In the genomic region with DNA sequence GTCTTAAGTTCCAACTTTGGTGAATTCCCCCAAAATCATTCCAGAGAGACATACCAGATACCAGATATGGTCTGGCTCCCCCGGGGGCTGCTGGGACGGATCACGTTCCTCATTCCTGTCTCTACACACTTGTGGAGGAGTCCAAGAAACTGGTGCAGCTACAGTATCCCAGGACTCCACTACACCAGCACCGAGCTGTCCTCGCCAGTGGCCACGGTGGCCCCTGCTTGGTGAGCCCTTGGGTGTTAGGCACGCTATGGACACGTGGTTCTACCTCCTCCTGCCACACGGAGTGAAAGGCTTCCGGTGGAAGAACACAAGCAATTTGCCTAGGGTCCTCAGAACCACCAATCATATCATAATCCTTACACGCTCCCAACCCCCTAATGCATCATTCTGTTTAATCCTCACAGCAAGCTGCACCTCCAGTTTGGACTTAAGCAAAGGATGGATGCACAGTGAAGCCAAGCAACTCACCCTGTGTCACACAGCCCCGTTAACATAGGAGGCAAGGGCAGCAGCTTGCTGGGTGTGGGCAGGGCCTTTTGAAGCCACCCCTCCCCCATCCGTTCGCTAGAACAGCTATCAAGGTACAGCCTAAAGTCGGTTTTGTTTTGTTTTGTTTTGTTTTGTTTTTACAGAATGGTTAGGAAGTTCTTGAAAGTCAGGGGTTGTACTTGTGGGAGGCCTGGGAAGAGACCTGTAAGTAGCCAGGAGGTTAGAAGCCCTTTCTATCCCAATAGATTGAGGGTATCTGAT, we compare ENCODE assay signal across 10 mouse cellular contexts. TPM values are rescaled to one million over a fixed set of nuclear protein-coding genes. Genes with fewer than 3 reads are reported as not detected.
DNase-seq lines count a peak whose midpoint lies in the region; ATAC-seq lines count a peak whose summit lies in the region.
"Had no signal": no experiment of that assay in that cellular context is flagged by ENCODE, and none has a peak within 500 bp of the region (broad histone marks: within the 10 kb centered on the region; RNA-seq: fewer than 3 reads in every experiment).

No protein-coding gene starts in this region.

- no peaks in the 10 kb centered on the region for H3K9me3 ChIP-seq in heart, embryonic 13.5 days
- no peaks in the 10 kb centered on the region for H3K9me3 ChIP-seq in hindbrain, embryonic 11.5 days (ENCODE audit: control insufficient read depth, low read length)

- H3K36me3 ChIP-seq in heart, embryonic 13.5 days, result no peaks in the 10 kb centered on the region
- H3K36me3 ChIP-seq in hindbrain, embryonic 11.5 days (ENCODE audit: control insufficient read depth, insufficient read depth, low read length), result no peaks in the 10 kb centered on the region

- peak overlapping the region; percentile 49 for H3K4me3 ChIP-seq in heart, embryonic 13.5 days
- 0 out of 2 replicates have a peak overlapping the region, but pooled peaks have one; percentile 15 for H3K4me3 ChIP-seq in hindbrain, embryonic 11.5 days (ENCODE audit: low read depth, low read length)

- ATAC-seq in heart, embryonic 13.5 days (ENCODE audit: extremely low read depth, insufficient number of reproducible peaks, low FRiP score, low TSS enrichment), result no peak
- ATAC-seq in hindbrain, embryonic 11.5 days (ENCODE audit: low FRiP score), result no peak
- ATAC-seq in megakaryocyte-erythroid progenitor cell, adult 5-6 weeks (replicated peaks; ENCODE audit: low FRiP score, low TSS enrichment, poor library complexity, severe bottlenecking), result peak; percentile 27; the same call in 1 of the 2 replicates

- 28% methylated on average over 15 of the region's 15 CpGs for WGBS in heart, embryonic 13.5 days
- WGBS in hindbrain, embryonic 11.5 days, result 41% methylated on average over 15 of the region's 15 CpGs

- peak overlapping the region; percentile 79 for H3K4me2 ChIP-seq in heart, embryonic 13.5 days
- H3K4me2 ChIP-seq in hindbrain, embryonic 11.5 days (replicated peaks; ENCODE audit: low read depth, low read length), result peak overlapping the region; percentile 39

- peaks cover 39% of the 10 kb centered on the region for H3K4me1 ChIP-seq in heart, embryonic 13.5 days
- H3K4me1 ChIP-seq in hindbrain, embryonic 11.5 days (replicated peaks; ENCODE audit: control insufficient read depth, insufficient read depth, low read length), result peaks cover 12% of the 10 kb centered on the region

- no peak for DNase-seq in heart, adult 8-10 months (ENCODE audit: low spot score)
- DNase-seq in MN1 (ENCODE audit: low spot score), result peak; percentile 35
- DNase-seq in hindbrain, embryonic 11.5 days (ENCODE audit: low spot score), result peak; percentile 32
- DNase-seq in adrenal gland, postnatal 10 days, result no peak
- DNase-seq in spleen, adult 18-20 months, result no peak
- DNase-seq in urinary bladder, postnatal 36 days (ENCODE audit: low spot score in 2 of 2), result no peak

- peak overlapping the region; percentile 81 for H3K9ac ChIP-seq in heart, embryonic 13.5 days
- H3K9ac ChIP-seq in hindbrain, embryonic 11.5 days (ENCODE audit: low read depth, low read length), result peak overlapping the region; percentile 42; the same call in 1 of the 2 replicates

- H3K27ac ChIP-seq in heart, embryonic 13.5 days (replicated peaks), result peak overlapping the region; percentile 55; the same call in 1 of the 2 replicates
- peak overlapping the region; percentile 47 for H3K27ac ChIP-seq in hindbrain, embryonic 11.5 days (ENCODE audit: low read depth, low read length)

- H3K27me3 ChIP-seq in heart, embryonic 13.5 days (replicated peaks), result peaks cover 14% of the 10 kb centered on the region
- no peaks in the 10 kb centered on the region for H3K27me3 ChIP-seq in hindbrain, embryonic 11.5 days (ENCODE audit: control insufficient read depth, insufficient read depth, low read length)

RNA-seq across cellular contexts. Expression of a gene that starts 2.2 kb away (rescaled TPM):
- polyA plus RNA-seq in heart, embryonic 13.5 days (2015; fragmentation: Nextera tagmentation; extraction: Ambion mirVana), result 2.0 and 2.2 TPM in 2 replicates
- total RNA-seq in heart, adult 8-10 months (2022), result 1 to 10 TPM; 6.8 to 8.1 (median 7.5) TPM
- 0.95 and 1.8 TPM in 2 replicates for polyA plus RNA-seq in hindbrain, embryonic 11.5 days (2014; fragmentation: Nextera tagmentation; extraction: Ambion mirVana)
- total RNA-seq in megakaryocyte-erythroid progenitor cell, adult 5-6 weeks (2014; fragmentation: Nextera tagmentation), result 0.61 and 0.87 TPM in 2 replicates
- 0.50 TPM in 1 of 2 replicates, not detected in the other for total RNA-seq in megakaryocyte-erythroid progenitor cell, adult 5-6 weeks (2017)
- 1 to 10 TPM in 1 of 2 experiments, under 1 TPM in 1; 0.63 to 1.1 TPM for total RNA-seq in adrenal gland, postnatal 10 days (2021)
- total RNA-seq: MEL had no signal

RNA-seq across cellular contexts. Expression of a gene that starts 32.3 kb away (rescaled TPM):
- 26.1 and 29.9 TPM in 2 replicates for polyA plus RNA-seq in heart, embryonic 13.5 days (2015; fragmentation: Nextera tagmentation; extraction: Ambion mirVana)
- 10 to 100 TPM; 51.3 to 58.4 (median 53.2) TPM for total RNA-seq in heart, adult 8-10 months (2022)
- 36.7 and 38.9 TPM in 2 replicates for polyA plus RNA-seq in hindbrain, embryonic 11.5 days (2014; fragmentation: Nextera tagmentation; extraction: Ambion mirVana)
- total RNA-seq in megakaryocyte-erythroid progenitor cell, adult 5-6 weeks (2014; fragmentation: Nextera tagmentation), result 5.1 and 8.7 TPM in 2 replicates
- total RNA-seq in megakaryocyte-erythroid progenitor cell, adult 5-6 weeks (2017), result 4.4 and 7.8 TPM in 2 replicates
- total RNA-seq in adrenal gland, postnatal 10 days (2021), result 100 to 1,000 TPM; 111 to 183 TPM

RNA-seq across cellular contexts. Expression of a gene that starts 38.1 kb away (rescaled TPM):
- polyA plus RNA-seq in heart, embryonic 13.5 days (2015; fragmentation: Nextera tagmentation; extraction: Ambion mirVana), result 0.20 TPM in 1 of 2 replicates, not detected in the other
- under 1 TPM in 1 of 4 experiments, not detected in 3; 0.40 TPM for total RNA-seq in heart, adult 8-10 months (2022)
- polyA plus RNA-seq in hindbrain, embryonic 11.5 days (2014; fragmentation: Nextera tagmentation; extraction: Ambion mirVana), result 0.68 TPM in 1 of 2 replicates, not detected in the other
- total RNA-seq in megakaryocyte-erythroid progenitor cell, adult 5-6 weeks (2014; fragmentation: Nextera tagmentation), result not detected in 2 replicates
- not detected in 2 replicates for total RNA-seq in megakaryocyte-erythroid progenitor cell, adult 5-6 weeks (2017)
- total RNA-seq in adrenal gland, postnatal 10 days (2021), result not detected
- total RNA-seq: MEL had no signal
- polyA plus RNA-seq: gonadal fat pad, adult 2 months had no signal

Comparison
In these comparisons a context has a peak if more than half of its experiments do, and no peak if none do; other contexts are left out.
1. DNase-seq: peak in MN1 (single experiment) and hindbrain, embryonic 11.5 days (single experiment); none in heart, adult 8-10 months (single experiment), adrenal gland, postnatal 10 days (single experiment), spleen, adult 18-20 months (0 of 2) and urinary bladder, postnatal 36 days (0 of 2).
2. RNA of a gene that starts 32.3 kb away (total RNA-seq): 111 to 183 TPM in adrenal gland, postnatal 10 days and 51.3 to 58.4 TPM in heart, adult 8-10 months; 4.4 to 8.7 TPM in megakaryocyte-erythroid progenitor cell, adult 5-6 weeks; every median in the first group is over 4 times any median in the second.